Mouse (Mus musculus) MEL (cell line): ENCODE measurements around the gene Smarcc2. TPM values are rescaled to one million over a fixed set of nuclear protein-coding genes. Genes with fewer than 3 reads are reported as not detected.

ENCODE experiments used
- DNase-seq: peaks from one replicate; pipeline ENCODE4 v3.0.0; 2011; ENCODE audit warnings: low read depth, low spot score
- H3K27ac ChIP-seq: 2 replicates; pipeline ENCODE4 v1.5.1; 2012; ENCODE audit warnings: low read depth, mild to moderate bottlenecking, control low read depth, low read length, moderate library complexity; ENCODE audit not compliant: control insufficient read depth
- H3K27me3 ChIP-seq, 2 experiments: fragments of 150-350 bp in 1 of 2; sonication (generic) in 1 of 2; 2 replicates each; pipeline ENCODE4 v1.6.1; 2012; ENCODE audit warnings: low read length in 2 of 2, mild to moderate bottlenecking in 2 of 2, improper control_type of control experiment in 1 of 2, moderate library complexity in 1 of 2; ENCODE audit not compliant: insufficient read depth in 2 of 2, control insufficient read depth in 1 of 2
- H3K36me3 ChIP-seq, 2 experiments: 2 replicates each; pipeline ENCODE4 v1.6.1; 2012 to 2014; ENCODE audit warnings: low read length in 2 of 2, improper control_type of control experiment in 1 of 2, inconsistent platforms in 1 of 2, mild to moderate bottlenecking in 1 of 2; ENCODE audit not compliant: insufficient read depth in 2 of 2, control insufficient read depth in 1 of 2
- H3K4me1 ChIP-seq, 2 experiments: fragments of 150-350 bp in 1 of 2; sonication (generic) in 1 of 2; 2 replicates each; pipeline ENCODE4 v1.6.1; 2012; ENCODE audit warnings: low read length in 2 of 2, improper control_type of control experiment in 1 of 2, mild to moderate bottlenecking in 1 of 2; ENCODE audit not compliant: insufficient read depth in 2 of 2, control insufficient read depth in 1 of 2
- H3K4me3 ChIP-seq, 2 experiments: fragments of 150-350 bp in 1 of 2; sonication (generic) in 1 of 2; 2 replicates each; pipeline ENCODE4 v1.5.1; 2012; ENCODE audit warnings: low read depth in 2 of 2, low read length in 2 of 2, mild to moderate bottlenecking in 2 of 2, moderate library complexity in 2 of 2, control low read depth in 1 of 2, improper control_type of control experiment in 1 of 2; ENCODE audit not compliant: control insufficient read depth in 1 of 2, insufficient read depth in 1 of 2
- H3K79me2 ChIP-seq: 2 replicates; pipeline ENCODE4 v1.6.1; 2012; ENCODE audit warnings: mild to moderate bottlenecking, low read length, moderate library complexity; ENCODE audit not compliant: control insufficient read depth, poor library complexity, insufficient read depth
- H3K9ac ChIP-seq: 2 replicates; pipeline ENCODE4 v1.6.1; 2012; ENCODE audit warnings: low read depth, mild to moderate bottlenecking, control low read depth, low read length, moderate library complexity; ENCODE audit not compliant: control insufficient read depth, poor library complexity, severe bottlenecking
- H3K9me3 ChIP-seq: fragments of 150-350 bp; sonication (generic); replicated peaks from 2 replicates; pipeline ENCODE4 v1.6.1; 2012; ENCODE audit warnings: mild to moderate bottlenecking, low read length, improper control_type of control experiment, moderate library complexity; ENCODE audit not compliant: insufficient read depth
- BHLHE40 ChIP-seq: IDR thresholded peaks from 2 replicates; pipeline ENCODE4 v1.6.1; 2012; ENCODE audit warnings: low read depth, mild to moderate bottlenecking, inconsistent platforms, low read length, improper control_type of control experiment, borderline replicate concordance
- CHD2 ChIP-seq: IDR thresholded peaks from 2 replicates; pipeline ENCODE4 v1.6.1; 2011; ENCODE audit warnings: low read length, improper control_type of control experiment
- CTCF ChIP-seq, 3 experiments: IDR thresholded peaks in 2 of 3; conservative IDR thresholded peaks in 1 of 3; 2 replicates each; pipeline ENCODE4 v1.5.1; 2011 to 2012; ENCODE audit warnings: low read length in 3 of 3, low read depth in 2 of 3, mild to moderate bottlenecking in 2 of 3, improper control_type of control experiment in 1 of 3, inconsistent platforms in 1 of 3, mixed read lengths in 1 of 3, moderate library complexity in 1 of 3; ENCODE audit not compliant: control insufficient read depth in 1 of 3, insufficient read depth in 1 of 3, poor library complexity in 1 of 3, severe bottlenecking in 1 of 3
- E2F4 ChIP-seq: IDR thresholded peaks from 2 replicates; pipeline ENCODE4 v1.6.1; 2011; ENCODE audit warnings: low read depth, low read length, improper control_type of control experiment, borderline replicate concordance
- ELF1 ChIP-seq: IDR thresholded peaks from 2 replicates; pipeline ENCODE4 v1.6.1; 2014; ENCODE audit warnings: low read depth, mild to moderate bottlenecking, inconsistent platforms, low read length, improper control_type of control experiment, moderate library complexity
- EP300 ChIP-seq, 2 experiments: IDR thresholded peaks; 2 replicates each; pipeline ENCODE4 v1.6.1; 2011; ENCODE audit warnings: improper control_type of control experiment in 2 of 2, low read length in 2 of 2, low read depth in 1 of 2, mild to moderate bottlenecking in 1 of 2
- GABPA ChIP-seq: IDR thresholded peaks from 2 replicates; pipeline ENCODE4 v1.6.1; 2012; ENCODE audit warnings: low read depth, mild to moderate bottlenecking, inconsistent platforms, low read length, improper control_type of control experiment, moderate library complexity
- GATA1 ChIP-seq: IDR thresholded peaks from 2 replicates; pipeline ENCODE4 v1.6.1; 2011; ENCODE audit warnings: low read depth, low read length, improper control_type of control experiment
- JUND ChIP-seq: IDR thresholded peaks from 2 replicates; pipeline ENCODE4 v1.6.1; 2011; ENCODE audit warnings: low read depth, mild to moderate bottlenecking, improper control_type of control experiment, low read length
- MAFK ChIP-seq: IDR thresholded peaks from 2 replicates; pipeline ENCODE4 v1.6.1; 2011; ENCODE audit warnings: low read depth, mild to moderate bottlenecking, low read length, improper control_type of control experiment, borderline replicate concordance
- MAX ChIP-seq: IDR thresholded peaks from 2 replicates; pipeline ENCODE4 v1.6.1; 2011; ENCODE audit warnings: low read length, improper control_type of control experiment
- MYB ChIP-seq: IDR thresholded peaks from 2 replicates; pipeline ENCODE4 v1.6.1; 2011; ENCODE audit warnings: mild to moderate bottlenecking, low read depth, low read length, improper control_type of control experiment
- MYC ChIP-seq: IDR thresholded peaks from 2 replicates; pipeline ENCODE4 v1.6.1; 2011; ENCODE audit warnings: low read depth, mild to moderate bottlenecking, low read length, improper control_type of control experiment, moderate library complexity
- NELFE ChIP-seq: IDR thresholded peaks from 2 replicates; pipeline ENCODE4 v1.6.1; 2011; ENCODE audit warnings: low read depth, low read length, improper control_type of control experiment
- POLR2A ChIP-seq, 2 experiments: IDR thresholded peaks; 2 replicates each; pipeline ENCODE4 v1.6.1; 2011 to 2012; ENCODE audit warnings: low read length in 2 of 2, mild to moderate bottlenecking in 2 of 2, control low read depth in 1 of 2, improper control_type of control experiment in 1 of 2, low read depth in 1 of 2, moderate library complexity in 1 of 2; ENCODE audit not compliant: control insufficient read depth in 1 of 2, insufficient read depth in 1 of 2, poor library complexity in 1 of 2
- POLR2AphosphoS5 ChIP-seq: IDR thresholded peaks from 2 replicates; pipeline ENCODE4 v1.6.1; 2012; ENCODE audit warnings: low read depth, borderline replicate concordance, mild to moderate bottlenecking, inconsistent platforms, low read length, moderate library complexity, mixed read lengths
- RAD21 ChIP-seq: IDR thresholded peaks from 2 replicates; pipeline ENCODE4 v1.6.1; 2011; ENCODE audit warnings: mild to moderate bottlenecking, low read depth, low read length, improper control_type of control experiment
- SIN3A ChIP-seq: IDR thresholded peaks from 2 replicates; pipeline ENCODE4 v1.6.1; 2012; ENCODE audit warnings: low read length, improper control_type of control experiment, inconsistent platforms
- SMC3 ChIP-seq: IDR thresholded peaks from 2 replicates; pipeline ENCODE4 v1.6.1; 2011; ENCODE audit warnings: low read depth, low read length, improper control_type of control experiment
- TAL1 ChIP-seq: IDR thresholded peaks from 2 replicates; pipeline ENCODE4 v1.6.1; 2012; ENCODE audit warnings: mild to moderate bottlenecking, inconsistent platforms, low read length, moderate library complexity, mixed read lengths
- TBP ChIP-seq: IDR thresholded peaks from 2 replicates; pipeline ENCODE4 v1.8.0; 2011; ENCODE audit warnings: low read depth, low read length, improper control_type of control experiment
- TCF12 ChIP-seq: IDR thresholded peaks from 2 replicates; pipeline ENCODE4 v1.6.1; 2014; ENCODE audit warnings: low read depth, mild to moderate bottlenecking, inconsistent platforms, low read length, improper control_type of control experiment, moderate library complexity
- USF1 ChIP-seq: IDR thresholded peaks from 2 replicates; pipeline ENCODE4 v1.6.1; 2014; ENCODE audit warnings: low read depth, mild to moderate bottlenecking, inconsistent platforms, low read length, improper control_type of control experiment, moderate library complexity
- USF2 ChIP-seq, 2 experiments: IDR thresholded peaks; 2 replicates each; pipeline ENCODE4 v1.6.1; 2011 to 2012; ENCODE audit warnings: improper control_type of control experiment in 2 of 2, low read length in 2 of 2, borderline replicate concordance in 1 of 2, inconsistent platforms in 1 of 2, low read depth in 1 of 2, mild to moderate bottlenecking in 1 of 2; ENCODE audit not compliant: insufficient read depth in 1 of 2
- ZKSCAN1 ChIP-seq: IDR thresholded peaks from 2 replicates; pipeline ENCODE4 v1.6.1; 2012; ENCODE audit warnings: low read depth, mild to moderate bottlenecking, inconsistent platforms, low read length, improper control_type of control experiment, moderate library complexity
- ZMIZ1 ChIP-seq: IDR thresholded peaks from 2 replicates; pipeline ENCODE4 v1.6.1; 2012; ENCODE audit warnings: low read depth, mild to moderate bottlenecking, inconsistent platforms, low read length, improper control_type of control experiment, moderate library complexity
- polyA plus RNA-seq, 2 experiments: library from polyadenylated mRNA; stranded (reverse) in 1 of 2; unstranded in 1 of 2; fragments of >175 nt in 1 of 2; fragments of >200 nt in 1 of 2; gene quantifications; 2 replicates each; pipeline versions ENCODE4 v1.2.1 to v1.2.4; 2012; ENCODE audit warnings: low replicate concordance in 2 of 2, low read depth in 1 of 2; ENCODE audit not compliant: insufficient read length in 2 of 2, insufficient read depth in 1 of 2, missing spikeins in 1 of 2
- total RNA-seq: library from RNA; depleted of rRNA; stranded (reverse); fragments of 300-350 nt; gene quantifications from 2 replicates; pipeline ENCODE4 v1.2.3, GENCODE M21; 2012

Gene Smarcc2
- total and polyA plus RNA-seq, 3 experiments = 24.8 to 226 (median 68.8) TPM

GRCm38 (mm10) chr10:128424604-128425003, 34.4 kb upstream of the Smarcc2 start (continued):
- no peak for TF ChIP-seq E2F4
- no peak for TF ChIP-seq CHD2
- TF ChIP-seq SIN3A = peak; percentile 81
- TF ChIP-seq TCF12 = peak; percentile 34
- peak; percentile 72 for TF ChIP-seq MAX
- TF ChIP-seq JUND = no peak
- no peak for TF ChIP-seq TAL1
- no peak for TF ChIP-seq GABPA
- no peak for TF ChIP-seq CTCF (IDR thresholded peaks at IDR 0.05 in 2 of 3, conservative IDR thresholded peaks at IDR 0.05 in 1 of 3; ENCODE audit: control insufficient read depth in 1 of 3, insufficient read depth in 1 of 3, low read depth in 2 of 3, low read length in 3 of 3, poor library complexity in 1 of 3, severe bottlenecking in 1 of 3)

DNA sequence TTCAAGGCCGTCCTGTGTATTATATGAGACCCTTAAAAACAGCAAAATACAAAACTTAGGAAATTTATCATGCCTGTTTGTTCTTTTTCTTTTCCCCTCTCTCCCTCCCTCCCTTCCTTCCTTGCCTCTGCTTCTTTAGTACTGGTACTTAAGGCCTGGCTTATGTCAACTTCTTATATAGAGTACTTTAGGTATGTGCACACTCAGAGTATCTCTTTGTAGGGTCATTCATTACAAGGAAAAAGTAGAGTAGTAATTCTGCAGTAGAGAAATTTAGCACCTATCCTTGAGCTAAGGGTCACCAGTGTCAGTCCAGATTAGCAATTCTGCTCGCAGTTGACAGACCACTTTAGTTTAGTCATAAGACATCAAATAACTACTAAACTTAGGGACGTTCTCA, 33.8 kb upstream of the Smarcc2 start:
- TF ChIP-seq NELFE (no peak), RAD21 (no peak), USF2 (IDR thresholded peaks at IDR 0.05; ENCODE audit: borderline replicate concordance in 1 of 2, insufficient read depth in 1 of 2, low read depth in 1 of 2, low read length in 2 of 2) (no peak), MYB (no peak), USF1 (no peak)
- H3K4me3 ChIP-seq = peak overlapping the region in 1 of 2 experiments; percentile 17; a peak in 2 of 4 replicates
- H3K9me3 ChIP-seq = no peaks in the 10 kb centered on the region
- peak; percentile 21 for DNase-seq
- no peaks in the 10 kb centered on the region for H3K79me2 ChIP-seq
- peaks cover 12 to 20% of the 10 kb centered on the region in 2 experiments for H3K36me3 ChIP-seq
- peak overlapping the region; percentile 53 for H3K9ac ChIP-seq
- peak overlapping the region; percentile 87 for H3K27ac ChIP-seq
- H3K27me3 ChIP-seq = no peaks in the 10 kb centered on the region
- peaks cover 4 to 13% of the 10 kb centered on the region in 2 experiments for H3K4me1 ChIP-seq

DNA sequence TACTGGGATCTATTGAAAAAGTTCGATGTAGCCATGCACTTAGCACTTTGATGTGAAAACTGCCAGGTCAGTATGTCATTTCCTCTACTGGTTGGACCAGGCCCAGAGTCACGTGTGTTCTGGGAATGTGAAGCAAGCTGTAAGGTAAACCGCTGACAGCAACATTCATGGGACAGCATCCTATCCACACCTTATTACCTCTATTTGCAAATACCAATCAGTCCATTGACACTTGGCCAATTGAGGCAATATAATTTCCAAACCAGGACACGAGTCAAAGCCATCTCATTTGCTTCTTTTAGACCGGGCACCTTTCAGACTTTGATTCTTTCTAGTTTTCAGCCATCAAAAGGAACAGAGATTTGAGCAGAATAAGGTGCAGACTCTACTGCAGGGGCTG, 30.0 kb upstream of the Smarcc2 start:
- Histone ChIP-seq H3K4me1 (peaks cover 4 to 10% of the 10 kb centered on the region in 2 experiments), H3K9me3 (no peaks in the 10 kb centered on the region), H3K36me3 (peaks cover 15 to 23% of the 10 kb centered on the region in 2 experiments), H3K79me2 (no peaks in the 10 kb centered on the region), H3K9ac (no peak overlapping the region), H3K4me3 (no peak overlapping the region), H3K27ac (no peak overlapping the region), H3K27me3 (no peaks in the 10 kb centered on the region)
- TF ChIP-seq SIN3A (no peak), TBP (no peak), POLR2AphosphoS5 (no peak), SMC3 (no peak), TCF12 (no peak), MAFK (no peak), MYC (no peak), ZKSCAN1 (no peak), RAD21 (no peak), POLR2A (IDR thresholded peaks at IDR 0.05; ENCODE audit: control insufficient read depth in 1 of 2, insufficient read depth in 1 of 2, low read depth in 1 of 2, low read length in 2 of 2, poor library complexity in 1 of 2) (no peak), CTCF (IDR thresholded peaks at IDR 0.05 in 2 of 3, conservative IDR thresholded peaks at IDR 0.05 in 1 of 3; ENCODE audit: control insufficient read depth in 1 of 3, insufficient read depth in 1 of 3, low read depth in 2 of 3, low read length in 3 of 3, poor library complexity in 1 of 3, severe bottlenecking in 1 of 3) (no peak), GATA1 (no peak), BHLHE40 (no peak), EP300 (IDR thresholded peaks at IDR 0.05; ENCODE audit: low read depth in 1 of 2, low read length in 2 of 2) (no peak), MAX (no peak), ELF1 (no peak), ZMIZ1 (no peak), NELFE (no peak)
- TF ChIP-seq, all 39 proteins: peak for 0
- no peak for DNase-seq
